Mouse (Mus musculus) stomach, embryonic 15.5 days (tissue): Measurements from ENCODE around the gene Psmc4. TPM values are rescaled to one million over a fixed set of nuclear protein-coding genes. Genes with fewer than 3 reads are reported as not detected.

Experiments used
- ATAC-seq: fragments of 200-750 bp; cut with Nextera tagmentation; 2 replicates; pipeline ENCODE4 v1.8.0; 2017; ENCODE audit warnings: low read depth, moderate number of reproducible peaks, moderate TSS enrichment; ENCODE audit not compliant: insufficient read depth, low FRiP score
- H3K27ac ChIP-seq: fragments of 300-500 bp; sonication (generic); 2 replicates; pipeline ENCODE4 v1.5.1; 2015; ENCODE audit warnings: mild to moderate bottlenecking, inconsistent platforms
- H3K27me3 ChIP-seq: fragments of 300-500 bp; sonication (generic); replicated peaks from 2 replicates; pipeline ENCODE4 v1.6.1; 2015; ENCODE audit warnings: inconsistent platforms
- H3K36me3 ChIP-seq: fragments of 300-500 bp; sonication (generic); 2 replicates; pipeline ENCODE4 v1.6.1; 2015; ENCODE audit warnings: inconsistent platforms
- H3K4me1 ChIP-seq: fragments of 300-500 bp; sonication (generic); 2 replicates; pipeline ENCODE4 v1.6.1; 2015; ENCODE audit warnings: inconsistent platforms
- H3K4me2 ChIP-seq: fragments of 300-500 bp; sonication (generic); 2 replicates; pipeline ENCODE4 v1.6.1; 2015; ENCODE audit warnings: mild to moderate bottlenecking, inconsistent platforms
- H3K4me3 ChIP-seq: fragments of 300-500 bp; sonication (generic); replicated peaks from 2 replicates; pipeline ENCODE4 v1.5.1; 2015; ENCODE audit warnings: inconsistent platforms
- H3K9ac ChIP-seq: fragments of 300-500 bp; sonication (generic); 2 replicates; pipeline ENCODE4 v1.6.1; 2015; ENCODE audit warnings: inconsistent platforms
- H3K9me3 ChIP-seq: fragments of 300-500 bp; sonication (generic); 2 replicates; pipeline ENCODE4 v1.6.1; 2016; ENCODE audit warnings: inconsistent platforms
- WGBS: fragments of 180-500 bp; shearing (Covaris S2); methylation state at CpG from one replicate; pipeline ENCODE4 v1.1.7; 2015; 5-methylcytosine and 5-hydroxymethylcytosine counted together
- polyA plus RNA-seq: library from polyadenylated mRNA; unstranded; fragments of >200 nt; fragmentation: Nextera tagmentation; extraction: Ambion mirVana; gene quantifications from 2 replicates; pipeline ENCODE4 v1.2.1, GENCODE M21; 2015

The Psmc4 gene
- polyA plus RNA-seq, result 243 and 255 TPM in 2 replicates

GRCm38 (mm10) chr7:28049476-28050409 lies at the start of gene Psmc4:
Psmc4 (minus strand) TSS chr7:28050101.
- Histone ChIP-seq H3K4me2 (peak within 1 kb of the TSS; percentile 65), H3K36me3 (peaks cover 27% of the 10 kb centered on the region), H3K4me1 (peaks cover 7% of the 10 kb centered on the region; the same call in 1 of the 2 replicates), H3K9ac (peak within 1 kb of the TSS; percentile 68), H3K27me3 (no peaks in the 10 kb centered on the region), H3K27ac (0 out of 2 replicates have a peak within 1 kb of the TSS, but pooled peaks have one; percentile 17), H3K4me3 (peak within 1 kb of the TSS; percentile 67), H3K9me3 (no peaks in the 10 kb centered on the region)
- under 1% methylated on average over 52 of the region's 52 CpGs for WGBS
- ATAC-seq, result peak; percentile 96

GRCm38 (mm10) chr7:28099101-28099500 lies 49.2 kb upstream of the Psmc4 start:
- no peak for ATAC-seq
- Histone ChIP-seq H3K4me2 (no peak overlapping the region), H3K27ac (no peak overlapping the region), H3K4me3 (no peak overlapping the region), H3K9me3 (no peaks in the 10 kb centered on the region), H3K27me3 (no peaks in the 10 kb centered on the region), H3K4me1 (no peaks in the 10 kb centered on the region), H3K36me3 (no peaks in the 10 kb centered on the region), H3K9ac (no peak overlapping the region)
- 95% methylated on average over 16 of the region's 16 CpGs for WGBS

GRCm38 (mm10) chr7:28093541-28093940 lies 43.6 kb upstream of the Psmc4 start:
- H3K27ac ChIP-seq, result no peak overlapping the region
- no peaks in the 10 kb centered on the region for H3K36me3 ChIP-seq
- no peaks in the 10 kb centered on the region for H3K9me3 ChIP-seq
- no peaks in the 10 kb centered on the region for H3K4me1 ChIP-seq
- ATAC-seq, result no peak
- no peak overlapping the region for H3K4me2 ChIP-seq
- 50% methylated on average over 11 of the region's 11 CpGs for WGBS
- H3K27me3 ChIP-seq, result no peaks in the 10 kb centered on the region
- no peak overlapping the region for H3K4me3 ChIP-seq
- no peak overlapping the region for H3K9ac ChIP-seq

DNA sequence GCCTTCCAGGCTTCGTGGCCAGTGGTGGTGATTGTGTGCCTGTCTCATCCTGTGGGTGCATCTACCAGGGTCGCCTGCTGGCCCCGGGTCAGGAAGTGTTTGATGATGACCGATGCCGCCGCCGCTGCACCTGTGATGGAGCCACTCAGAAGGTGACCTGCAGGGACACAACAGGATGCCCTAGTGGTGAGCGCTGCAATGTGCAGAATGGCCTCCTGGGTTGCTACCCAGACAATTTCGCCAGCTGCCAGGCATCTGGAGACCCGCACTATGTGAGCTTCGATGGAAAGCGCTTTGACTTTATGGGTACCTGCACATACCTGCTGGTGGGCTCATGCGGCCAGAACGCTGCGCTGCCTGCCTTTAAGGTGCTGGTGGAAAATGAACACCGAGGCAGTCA lies 36.3 kb upstream of the Psmc4 start:
- Histone ChIP-seq H3K9ac (no peak overlapping the region), H3K27ac (no peak overlapping the region), H3K36me3 (no peaks in the 10 kb centered on the region), H3K4me1 (no peaks in the 10 kb centered on the region), H3K4me3 (no peak overlapping the region), H3K9me3 (no peaks in the 10 kb centered on the region), H3K27me3 (no peaks in the 10 kb centered on the region), H3K4me2 (no peak overlapping the region)
- no peak for ATAC-seq
- 81% methylated on average over 16 of the region's 16 CpGs for WGBS

DNA sequence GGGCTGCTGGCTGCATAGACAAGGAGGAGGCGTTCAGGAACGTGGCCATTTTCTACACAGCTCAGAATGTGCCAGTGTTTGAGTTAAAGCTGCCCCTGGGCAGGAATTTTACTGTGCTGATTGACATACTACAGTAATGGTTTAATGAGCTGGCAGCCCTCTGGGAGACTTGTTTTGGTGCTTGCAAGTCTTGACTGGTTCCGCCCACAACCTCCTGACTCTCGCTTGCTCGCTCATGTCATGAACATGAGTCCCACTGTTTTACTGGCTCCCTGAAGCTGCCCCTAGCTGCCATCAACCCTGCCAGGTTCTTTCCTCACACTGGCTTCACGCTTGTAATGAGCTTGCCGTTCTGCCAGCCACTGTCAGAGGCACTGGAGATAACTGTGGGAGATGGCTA lies 34.3 kb upstream of the Psmc4 start:
- 71% methylated on average over 7 of the region's 7 CpGs for WGBS
- Histone ChIP-seq H3K27ac (no peak overlapping the region), H3K4me2 (no peak overlapping the region), H3K9ac (no peak overlapping the region), H3K36me3 (no peaks in the 10 kb centered on the region), H3K27me3 (no peaks in the 10 kb centered on the region), H3K4me1 (no peaks in the 10 kb centered on the region), H3K4me3 (no peak overlapping the region), H3K9me3 (no peaks in the 10 kb centered on the region)
- ATAC-seq, result no peak

DNA sequence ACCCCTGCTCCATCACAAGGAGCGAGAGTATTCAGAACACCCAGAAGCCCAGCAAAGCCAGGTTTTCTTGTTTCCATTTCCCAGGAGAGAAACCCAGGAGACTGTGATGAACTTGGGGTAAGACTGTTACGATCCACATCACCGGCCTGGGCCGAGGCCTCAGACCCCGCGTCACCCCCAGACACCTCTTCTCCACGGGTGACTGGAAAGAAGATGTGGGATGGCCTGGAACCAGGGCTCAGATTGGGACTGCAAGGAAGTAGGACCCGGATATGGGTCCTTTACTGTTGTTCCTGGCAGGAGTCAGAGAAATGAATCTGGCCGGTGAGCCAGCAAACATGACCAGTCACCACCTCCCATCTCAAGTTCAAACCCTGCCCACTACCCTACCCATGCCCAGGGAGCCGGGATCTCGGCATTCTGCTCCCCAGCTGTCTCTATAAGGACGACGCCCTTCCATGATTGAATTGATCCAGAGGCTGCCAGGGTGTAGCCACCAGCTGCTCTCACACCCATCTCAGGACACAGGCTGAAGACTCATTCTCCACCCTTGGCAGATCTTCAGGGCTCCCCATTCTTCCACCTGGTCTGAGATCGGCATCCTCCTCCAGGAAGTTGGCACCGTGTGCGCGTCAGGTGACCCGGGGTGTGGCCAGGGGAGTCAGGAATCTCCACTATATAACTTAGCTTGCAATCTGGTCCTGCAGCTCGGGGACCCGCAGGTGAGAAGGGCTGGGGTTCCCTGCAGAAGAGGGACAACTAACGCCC lies 20.8 kb upstream of the Psmc4 start, which contains the start of gene Fcgbp:
Fcgbp (plus strand) TSS at position 706 of the 768 bp plus-strand sequence.
- Histone ChIP-seq H3K4me3 (no peak within 1 kb of the TSS), H3K4me2 (no peak within 1 kb of the TSS), H3K9ac (no peak within 1 kb of the TSS), H3K9me3 (no peaks in the 10 kb centered on the region), H3K4me1 (no peaks in the 10 kb centered on the region), H3K27ac (no peak within 1 kb of the TSS), H3K27me3 (no peaks in the 10 kb centered on the region), H3K36me3 (no peaks in the 10 kb centered on the region)
- WGBS, result 75% methylated on average over 21 of the region's 21 CpGs
- ATAC-seq, result 0 out of 2 replicates have a peak, but pooled peaks have one; percentile 19

GRCm38 (mm10) chr7:28069546-28070172 lies 19.8 kb upstream of the Psmc4 start:
- Histone ChIP-seq H3K4me3 (no peak overlapping the region), H3K9ac (no peak overlapping the region), H3K4me2 (no peak overlapping the region), H3K36me3 (no peaks in the 10 kb centered on the region), H3K27ac (peak overlapping the region; percentile 46; the same call in 1 of the 2 replicates), H3K27me3 (no peaks in the 10 kb centered on the region), H3K4me1 (no peaks in the 10 kb centered on the region), H3K9me3 (no peaks in the 10 kb centered on the region)
- 40% methylated on average over 3 of the region's 3 CpGs for WGBS
- ATAC-seq, result peak; percentile 90

GRCm38 (mm10) chr7:28068661-28069060 lies 18.8 kb upstream of the Psmc4 start:
- Histone ChIP-seq H3K9me3 (no peaks in the 10 kb centered on the region), H3K9ac (no peak overlapping the region), H3K27ac (no peak overlapping the region), H3K4me2 (no peak overlapping the region), H3K36me3 (no peaks in the 10 kb centered on the region), H3K4me1 (no peaks in the 10 kb centered on the region), H3K27me3 (no peaks in the 10 kb centered on the region), H3K4me3 (no peak overlapping the region)
- no peak for ATAC-seq
- whole genome bisulfite sequencing, result 70% methylated on average over 3 of the region's 3 CpGs

- H3K4me1 ChIP-seq, result no peaks in the 10 kb centered on the region
- H3K9ac ChIP-seq, result no peak overlapping the region
- 93% methylated on average over 1 of the region's 1 CpGs for WGBS
- no peak overlapping the region for H3K27ac ChIP-seq
- H3K9me3 ChIP-seq, result no peaks in the 10 kb centered on the region
- H3K4me3 ChIP-seq, result no peak overlapping the region
- H3K27me3 ChIP-seq, result no peaks in the 10 kb centered on the region
- ATAC-seq, result no peak
- H3K36me3 ChIP-seq, result no peaks in the 10 kb centered on the region
- no peak overlapping the region for H3K4me2 ChIP-seq
These were observed 10.1 kb upstream of the Psmc4 start for GRCm38 (mm10) chr7:28059972-28060371.

- no peaks in the 10 kb centered on the region for H3K9me3 ChIP-seq
- H3K36me3 ChIP-seq, result peaks cover 4% of the 10 kb centered on the region; the same call in 1 of the 2 replicates
- no peak for ATAC-seq
- no peak overlapping the region for H3K4me2 ChIP-seq
- 0 out of 2 replicates have a peak overlapping the region, but pooled peaks have one; percentile 18 for H3K27ac ChIP-seq
- WGBS, result 72% methylated on average over 6 of the region's 6 CpGs
- H3K4me3 ChIP-seq, result no peak overlapping the region
- no peak overlapping the region for H3K9ac ChIP-seq
- peaks cover 7% of the 10 kb centered on the region; the same call in 1 of the 2 replicates for H3K4me1 ChIP-seq
- H3K27me3 ChIP-seq, result no peaks in the 10 kb centered on the region
These were observed 3.4 kb upstream of the Psmc4 start for GRCm38 (mm10) chr7:28053046-28053930.

DNA sequence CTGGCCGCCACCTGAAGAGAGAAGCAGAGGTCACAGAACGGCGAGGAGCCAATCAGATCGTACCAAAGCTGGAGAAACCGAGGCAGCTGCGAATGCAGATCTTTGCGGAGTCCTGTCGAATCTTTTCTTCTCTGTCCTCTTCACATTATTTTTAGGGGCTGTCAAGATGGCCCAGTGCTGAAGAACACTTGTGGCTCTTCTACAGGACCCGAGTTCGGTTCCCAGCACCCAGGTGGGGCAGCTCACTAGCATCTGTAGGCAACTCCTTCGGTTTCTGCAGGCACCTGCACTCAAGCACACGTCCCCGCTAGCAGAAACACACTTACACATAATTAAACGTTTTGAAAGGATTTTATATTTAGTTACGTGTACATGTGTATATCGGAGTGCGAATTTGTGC lies 683 bp upstream of the Psmc4 start:
- H3K9me3 ChIP-seq, result no peaks in the 10 kb centered on the region
- no peaks in the 10 kb centered on the region for H3K27me3 ChIP-seq
- no peak overlapping the region for H3K9ac ChIP-seq
- peak overlapping the region; percentile 42 for H3K4me2 ChIP-seq
- no peak for ATAC-seq
- peaks cover 23% of the 10 kb centered on the region for H3K36me3 ChIP-seq
- 59% methylated on average over 17 of the region's 17 CpGs for WGBS
- peaks cover 7% of the 10 kb centered on the region; the same call in 1 of the 2 replicates for H3K4me1 ChIP-seq
- H3K27ac ChIP-seq, result no peak overlapping the region
- no peak overlapping the region for H3K4me3 ChIP-seq
